Mouse (Mus musculus): ENCODE measurements around the gene Dnah2.

DNA sequence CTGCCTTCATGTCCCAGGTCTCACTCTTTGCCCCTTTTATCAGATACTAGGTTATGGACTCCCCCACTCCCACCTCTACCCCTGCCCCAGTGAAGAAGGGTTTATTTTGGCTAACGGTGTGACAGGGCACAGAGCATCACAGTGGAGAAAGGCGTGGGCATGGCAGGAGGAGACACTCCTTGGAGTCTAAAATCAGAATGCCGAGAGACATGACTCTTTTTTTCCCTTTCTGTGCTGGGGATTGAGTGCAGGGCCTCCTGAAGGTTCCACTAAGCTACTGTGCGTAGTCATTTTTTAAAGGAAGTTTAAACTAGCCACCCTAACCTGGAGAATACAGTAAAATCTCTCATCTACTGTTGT is 20.9 kb downstream of the Dnah2 start:
- TF ChIP-seq POLR2A (IDR thresholded peaks at IDR 0.05; ENCODE audit: borderline replicate concordance, control insufficient read depth, low read depth, low read length) (no peak), CTCF (IDR thresholded peaks at IDR 0.05; ENCODE audit: control insufficient read depth, insufficient read depth, low read length) (no peak)
